Mouse (Mus musculus) forelimb bud, embryonic 11.5 days (tissue): ENCODE measurements around the gene Brd3.
A peak's percentile ranks its signal among the peaks of the same experiment; 100 is the strongest.
"Not testable (repeated sequence)": the region's sequence is repeated elsewhere in the genome, so short reads cannot be mapped to it uniquely, and the experiment has no call there.

Experiments used
- DNase-seq: peaks from one replicate; pipeline ENCODE4 v3.0.0-alpha.2; 2012; ENCODE audit warnings: low read depth, low spot score

Brd3 gene

DNA sequence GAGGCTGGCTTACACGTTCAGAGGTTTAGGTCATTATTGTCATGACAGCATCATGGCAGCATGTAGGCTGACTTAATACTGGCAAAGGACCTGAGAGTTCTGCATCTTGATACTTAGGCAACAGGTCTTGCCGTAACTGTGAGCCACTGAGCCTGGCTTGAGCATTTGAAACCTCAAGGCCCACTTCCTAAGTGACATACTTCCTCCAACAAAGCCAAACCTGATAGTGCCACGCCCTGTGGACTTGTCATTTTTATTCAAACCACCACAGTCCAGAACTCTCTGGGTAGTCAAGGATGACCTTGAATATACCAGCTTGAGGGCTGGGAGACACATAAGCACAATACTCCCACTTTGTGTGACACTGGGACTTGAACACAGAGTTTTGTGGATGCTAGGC, 5.4 kb upstream of the Brd3 start:
- DNase-seq, result no peak

DNA sequence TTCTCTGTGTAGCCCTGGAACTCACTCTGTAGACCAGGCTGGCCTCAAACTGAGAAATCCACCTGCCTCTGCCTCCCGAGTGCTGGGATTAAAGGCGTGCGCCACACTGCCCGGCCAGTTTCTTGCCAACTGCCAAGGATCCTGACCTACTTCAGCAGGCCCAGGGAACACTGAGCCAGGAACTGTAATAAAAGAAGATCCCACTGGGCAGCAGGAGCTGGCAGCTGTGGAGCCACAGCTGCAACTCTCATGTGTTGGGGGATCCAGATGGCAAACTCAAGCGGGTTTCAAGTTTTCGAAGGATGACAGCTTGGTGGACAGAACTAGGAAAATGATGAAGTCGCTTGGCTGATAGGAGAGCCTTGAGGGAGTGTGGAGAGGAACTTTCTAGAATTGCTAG, 3.2 kb upstream of the Brd3 start:
- no peak for DNase-seq

DNA sequence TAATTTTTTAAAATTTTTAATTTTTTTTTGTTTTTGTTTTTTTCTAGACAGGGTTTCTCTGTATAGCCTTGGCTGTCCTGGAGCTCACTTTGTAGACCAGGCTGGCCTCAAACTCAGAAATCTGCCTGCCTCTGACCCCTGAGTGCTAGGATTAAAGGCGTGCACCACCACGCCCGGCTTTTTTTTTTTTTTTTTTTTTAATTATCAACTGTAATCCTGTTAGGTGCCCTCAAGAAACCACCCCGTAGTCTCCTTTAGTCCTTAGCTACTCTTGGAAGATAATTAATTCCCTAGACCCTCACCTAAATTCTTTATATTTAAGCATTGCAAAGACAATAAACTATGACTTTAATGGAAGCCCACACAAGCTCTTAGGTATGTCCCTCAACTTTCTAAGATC, 804 bp downstream of the Brd3 start:
- DNase-seq, result not testable (repeated sequence)

DNA sequence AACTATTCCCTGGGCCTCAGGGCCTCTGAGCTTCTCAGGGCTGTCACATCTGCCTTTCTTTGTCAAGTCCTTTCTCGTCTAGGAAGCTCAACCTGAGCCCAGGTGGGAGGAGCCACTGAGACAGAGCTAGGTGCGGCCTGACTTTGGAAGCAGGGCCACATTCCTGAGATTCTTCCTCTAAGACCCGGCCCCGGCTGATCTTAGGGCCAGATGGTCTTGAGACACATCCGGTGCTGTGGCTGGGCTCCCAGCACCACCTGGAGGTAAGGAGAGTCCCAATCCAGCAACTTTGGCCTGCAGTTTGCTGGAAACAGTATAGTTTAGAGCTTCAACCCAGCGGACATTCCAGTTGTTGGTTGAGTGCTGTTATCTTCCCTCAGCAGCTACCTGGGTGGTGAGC, 1.9 kb downstream of the Brd3 start:
- DNase-seq, result peak; percentile 72

DNA sequence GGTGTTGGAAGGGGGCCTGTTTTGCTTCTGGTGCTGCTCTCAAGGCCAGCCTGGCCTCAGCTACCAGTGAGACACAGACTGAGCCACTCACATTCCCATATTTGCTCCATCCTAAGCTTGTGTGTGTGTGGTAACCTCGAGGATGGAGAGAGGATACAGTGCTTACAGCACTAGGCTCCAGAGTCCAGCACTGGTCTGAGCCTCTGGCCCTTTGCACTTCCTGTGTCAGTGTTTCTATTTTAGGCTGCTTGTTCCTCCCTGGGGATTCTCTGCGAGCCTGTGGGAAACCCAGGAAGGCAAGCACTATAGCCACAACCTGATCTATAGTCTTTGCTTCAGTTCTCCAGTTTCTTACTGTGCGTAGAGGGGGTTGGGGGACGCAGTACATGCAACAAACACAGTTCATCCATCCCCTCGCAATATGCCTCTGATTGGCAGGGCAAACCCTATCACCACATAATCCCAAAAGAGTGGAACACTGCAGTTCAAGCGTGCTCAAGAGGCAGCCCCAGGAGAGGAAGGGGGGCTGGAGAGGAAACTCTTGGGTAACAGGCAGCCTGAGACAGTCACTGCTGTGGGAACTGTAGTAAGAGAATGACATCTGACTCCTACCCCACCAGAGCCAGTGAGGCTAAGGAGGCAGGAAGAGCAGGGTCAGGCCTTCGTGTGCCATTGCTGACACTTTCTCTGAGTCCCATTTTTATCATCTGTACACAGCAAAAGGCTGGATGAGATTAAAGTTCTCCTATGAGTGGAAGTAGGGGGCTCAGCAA, 3.2 kb downstream of the Brd3 start:
- DNase-seq, result no peak

DNA sequence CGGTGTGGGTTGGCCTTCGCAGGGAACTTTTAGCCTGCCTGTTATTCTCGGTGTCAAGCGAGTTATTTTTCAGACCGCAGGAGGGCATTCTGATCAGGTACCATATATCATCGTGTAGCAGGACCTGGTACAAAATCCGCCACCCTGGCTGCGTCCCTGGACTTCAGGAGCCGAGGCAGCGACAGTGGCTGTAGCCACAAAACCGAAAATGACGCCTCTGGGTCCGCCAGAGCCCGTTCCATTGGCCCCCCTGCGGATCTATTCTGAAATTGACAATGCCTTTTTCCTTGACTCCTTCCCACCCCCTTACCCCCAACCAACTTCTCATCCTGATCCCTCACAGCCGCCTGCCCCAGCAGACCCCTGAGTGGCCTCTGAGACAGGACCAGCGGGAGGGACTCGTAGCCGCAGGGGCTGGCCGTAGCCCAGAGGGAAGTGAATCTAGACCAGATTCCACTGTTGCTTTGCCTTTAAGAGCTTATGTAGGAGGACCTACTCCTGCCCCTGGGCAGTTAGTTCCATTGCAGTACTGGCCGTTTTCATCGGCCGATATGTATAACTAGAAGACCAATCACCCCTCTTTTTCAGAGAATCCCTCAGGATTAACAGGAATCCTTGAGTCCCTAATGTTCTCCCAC, 11.0 kb downstream of the Brd3 start:
- DNase-seq, result no peak

DNA sequence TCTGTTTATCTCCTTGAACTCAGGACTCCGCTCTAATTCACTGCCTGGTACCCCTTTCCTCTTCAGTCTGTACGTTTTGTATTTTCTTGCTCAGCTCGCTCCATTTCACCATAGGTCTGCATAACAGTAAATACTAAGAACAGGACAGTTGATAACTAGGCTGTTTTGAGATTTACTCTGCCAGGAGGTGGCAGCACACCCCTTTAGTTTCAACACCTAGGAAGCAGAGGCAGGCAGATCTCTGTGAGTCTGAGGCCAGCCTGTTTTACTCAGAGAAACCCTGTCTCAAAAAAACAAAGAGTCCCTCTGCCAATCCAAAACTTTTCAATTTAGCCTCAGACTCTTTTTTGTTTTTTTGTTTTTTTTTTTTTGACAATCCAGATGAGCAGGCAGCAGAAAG, 13.5 kb downstream of the Brd3 start:
- DNase-seq, result no peak

DNA sequence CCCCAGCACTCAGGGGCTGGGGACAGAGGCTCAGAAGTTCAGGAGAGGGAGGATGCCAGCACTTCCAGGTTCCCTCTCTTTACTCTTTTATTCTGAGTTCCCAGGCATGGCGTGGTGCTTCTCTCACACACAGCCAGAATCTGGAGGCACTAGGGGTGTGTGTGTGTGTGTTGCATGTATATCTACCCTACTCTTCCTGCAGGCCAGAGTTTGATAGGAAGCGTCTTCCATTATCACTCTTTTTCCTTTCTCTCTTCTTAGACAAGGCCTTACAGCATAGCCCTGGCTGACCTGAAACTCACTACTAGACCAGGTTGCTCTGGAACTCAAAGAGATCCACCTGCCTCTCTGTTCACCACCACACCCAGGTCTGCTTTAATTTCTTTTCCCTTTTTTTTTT, 16.5 kb downstream of the Brd3 start:
- DNase-seq, result no peak

DNA sequence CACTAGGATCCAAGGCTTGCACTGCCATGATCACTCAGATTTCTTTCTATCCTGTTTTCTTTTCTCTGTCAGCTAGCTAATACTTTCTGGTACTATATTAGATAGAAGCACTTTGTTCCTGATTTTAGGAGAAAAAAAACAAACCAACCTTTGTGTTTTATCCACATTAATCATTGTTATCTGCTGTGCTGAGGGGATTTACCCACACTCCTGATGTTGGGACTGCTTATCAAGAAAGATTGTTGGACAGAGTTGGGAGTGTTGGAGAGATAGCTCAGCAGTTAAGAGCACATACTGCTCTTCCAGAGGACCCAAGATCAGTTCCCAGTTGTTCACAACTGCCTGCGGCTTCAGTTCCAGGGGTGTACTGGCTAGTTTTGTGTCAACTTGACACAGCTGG, 19.1 kb downstream of the Brd3 start:
- no peak for DNase-seq

DNA sequence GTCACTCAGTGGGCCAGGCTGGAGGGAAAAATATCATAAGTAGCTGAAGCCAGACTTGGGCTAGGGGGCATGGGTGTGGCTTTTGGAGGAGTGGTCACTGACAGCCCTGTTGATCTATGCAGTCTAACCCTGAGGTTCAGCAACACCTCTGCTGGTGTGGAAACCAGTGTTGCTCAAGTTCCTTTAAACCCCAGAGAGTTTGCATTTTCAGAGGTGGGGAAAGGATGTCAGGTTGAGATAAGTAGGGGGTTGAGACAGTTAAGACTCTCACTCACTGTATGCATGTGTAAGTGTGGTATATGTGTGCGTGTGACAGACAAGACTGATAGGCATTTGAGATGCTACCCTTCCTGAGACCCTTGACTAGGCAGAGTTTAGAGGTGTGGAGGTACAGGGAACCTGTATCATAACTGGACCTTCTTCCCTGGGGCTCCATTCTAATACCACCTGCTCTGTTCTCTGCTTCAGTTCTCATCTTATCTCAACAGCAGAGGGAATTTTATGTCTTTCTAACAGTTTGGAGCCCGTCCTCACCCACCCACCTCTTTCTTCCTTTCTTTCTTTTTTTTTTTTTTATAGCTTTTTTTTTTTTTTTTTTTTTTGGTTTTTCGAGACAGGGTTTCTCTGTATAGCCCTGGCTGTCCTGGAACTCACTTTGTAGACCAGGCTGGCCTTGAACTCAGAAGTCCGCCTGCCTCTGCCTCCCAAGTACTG, 20.0 kb downstream of the Brd3 start:
- DNase-seq, result no peak

DNA sequence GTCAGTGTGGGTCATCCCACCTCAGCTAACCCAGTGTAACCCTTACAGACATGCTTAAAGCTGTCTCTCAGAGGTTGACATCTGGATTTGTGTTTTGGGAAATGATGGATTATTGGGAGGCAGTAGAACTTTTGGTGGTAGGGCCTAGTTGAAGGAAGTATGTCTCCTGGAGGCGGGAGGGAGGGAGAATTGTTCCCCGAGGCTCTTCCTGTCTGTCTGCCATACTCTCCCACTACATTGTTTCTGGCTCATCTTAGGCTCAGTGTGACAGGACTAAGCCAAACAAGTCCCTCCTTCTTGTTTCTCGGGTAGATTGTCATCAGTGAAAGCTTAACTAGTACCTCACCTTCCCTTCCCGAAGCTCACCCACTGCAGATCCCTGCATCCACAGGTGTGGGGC, 20.7 kb downstream of the Brd3 start:
- DNase-seq, result no peak

DNA sequence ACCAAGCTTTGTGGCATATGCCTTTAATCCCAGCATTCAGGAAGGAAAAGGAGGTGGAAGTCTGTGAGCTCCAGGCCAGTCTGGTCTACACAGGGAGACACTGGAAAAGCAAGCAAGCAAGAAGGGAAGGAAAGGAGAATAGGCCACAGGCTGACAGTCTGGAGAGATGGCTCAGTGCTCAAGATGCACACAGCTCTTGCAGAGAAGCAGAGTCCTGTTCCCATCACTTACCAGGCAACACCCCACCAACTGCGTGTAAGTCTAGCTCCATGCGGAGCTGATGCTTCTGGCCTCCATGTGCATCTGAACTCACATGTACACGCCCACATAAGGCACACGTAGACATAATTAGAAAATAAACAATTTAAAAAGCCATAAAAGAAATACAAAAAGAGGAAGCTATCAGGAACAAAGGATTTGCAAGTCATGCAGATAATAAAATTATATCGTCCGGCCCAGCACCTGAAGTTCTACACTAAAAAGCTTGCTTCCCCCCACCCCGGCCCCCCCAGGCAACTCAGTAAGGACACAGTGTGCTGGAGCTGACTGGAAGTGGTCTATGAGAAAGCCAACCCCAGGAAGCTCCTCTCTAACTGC, 25.1 kb downstream of the Brd3 start:
- DNase-seq, result no peak

DNA sequence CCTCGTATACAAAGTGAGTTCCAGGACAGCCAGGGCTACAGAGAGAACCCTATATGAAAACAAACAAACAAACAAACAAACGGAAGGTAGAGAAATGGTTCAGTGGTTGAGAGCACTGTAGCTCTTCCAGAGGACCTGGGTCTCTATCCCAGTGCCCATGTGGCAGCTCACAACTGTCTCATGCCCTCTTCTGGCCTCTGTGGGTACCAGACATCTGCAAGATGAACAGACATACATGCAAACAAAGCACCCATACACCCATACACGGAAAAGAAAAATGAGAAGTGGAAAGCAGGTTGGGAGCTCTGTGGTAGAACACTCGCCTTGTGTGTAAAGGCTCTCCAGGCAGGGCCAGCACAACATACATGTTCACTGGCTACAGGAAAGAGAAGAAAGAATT, 27.1 kb downstream of the Brd3 start:
- DNase-seq, result no peak

DNA sequence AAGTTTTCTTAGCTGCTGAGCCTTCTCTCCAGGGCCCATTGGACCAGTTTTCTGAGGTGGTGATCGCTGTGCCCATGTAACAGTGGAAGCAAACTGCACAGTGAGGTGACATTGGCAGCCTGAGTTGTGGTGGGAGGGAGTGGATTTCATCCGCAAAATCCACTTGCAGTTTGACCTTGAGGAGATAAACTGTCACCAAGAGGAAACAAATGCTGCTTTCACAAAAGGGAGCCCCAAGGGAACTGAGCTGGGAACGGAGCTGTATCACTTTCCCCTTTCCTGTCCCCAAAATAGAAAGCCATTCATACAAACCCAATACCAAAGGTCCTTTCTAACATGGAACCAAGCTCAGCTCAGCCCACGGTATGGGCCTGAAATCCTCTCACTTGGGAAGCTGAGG, 27.6 kb downstream of the Brd3 start:
- no peak for DNase-seq

DNA sequence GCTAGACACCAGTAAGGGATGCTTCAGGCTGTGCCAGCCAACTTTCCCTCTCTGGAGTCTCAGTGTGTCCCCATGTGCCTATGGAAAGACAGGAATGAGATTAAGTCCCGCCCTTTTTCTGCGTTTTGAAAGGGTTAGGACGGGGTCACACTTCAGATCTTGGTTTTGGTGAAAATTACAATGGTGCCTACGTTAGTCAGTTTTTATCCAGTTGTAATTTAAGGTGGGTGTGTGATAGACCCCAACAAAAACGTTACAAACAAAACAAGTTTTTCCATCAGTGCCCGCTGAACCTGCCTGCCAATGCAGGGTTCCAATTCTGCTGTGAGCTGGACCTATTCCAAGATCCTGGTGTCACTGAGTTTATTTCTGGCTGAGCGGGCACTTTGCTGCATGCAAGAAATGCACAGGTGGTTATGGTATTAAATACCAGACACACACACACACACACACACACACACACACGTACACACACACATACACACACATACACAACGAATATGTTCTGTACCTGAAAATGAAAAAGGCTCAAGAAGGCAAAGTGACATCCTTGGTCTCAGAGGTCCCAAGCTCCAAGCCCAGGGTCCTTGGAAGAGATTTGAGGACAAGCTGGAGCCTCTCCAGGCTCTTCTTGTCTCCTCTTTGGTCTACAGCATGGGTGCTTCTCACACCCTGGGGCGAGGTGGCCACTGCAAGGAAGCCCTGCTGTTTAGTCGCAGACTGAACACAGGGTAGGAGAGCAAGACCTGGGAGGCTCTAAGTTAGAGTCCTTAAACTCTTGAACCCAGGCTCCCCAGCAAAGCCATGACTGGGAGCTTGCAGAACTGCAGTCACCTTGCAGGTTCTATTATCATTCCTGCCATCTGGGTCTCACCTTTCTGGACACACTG, 30.9 kb downstream of the Brd3 start:
- no peak for DNase-seq

DNA sequence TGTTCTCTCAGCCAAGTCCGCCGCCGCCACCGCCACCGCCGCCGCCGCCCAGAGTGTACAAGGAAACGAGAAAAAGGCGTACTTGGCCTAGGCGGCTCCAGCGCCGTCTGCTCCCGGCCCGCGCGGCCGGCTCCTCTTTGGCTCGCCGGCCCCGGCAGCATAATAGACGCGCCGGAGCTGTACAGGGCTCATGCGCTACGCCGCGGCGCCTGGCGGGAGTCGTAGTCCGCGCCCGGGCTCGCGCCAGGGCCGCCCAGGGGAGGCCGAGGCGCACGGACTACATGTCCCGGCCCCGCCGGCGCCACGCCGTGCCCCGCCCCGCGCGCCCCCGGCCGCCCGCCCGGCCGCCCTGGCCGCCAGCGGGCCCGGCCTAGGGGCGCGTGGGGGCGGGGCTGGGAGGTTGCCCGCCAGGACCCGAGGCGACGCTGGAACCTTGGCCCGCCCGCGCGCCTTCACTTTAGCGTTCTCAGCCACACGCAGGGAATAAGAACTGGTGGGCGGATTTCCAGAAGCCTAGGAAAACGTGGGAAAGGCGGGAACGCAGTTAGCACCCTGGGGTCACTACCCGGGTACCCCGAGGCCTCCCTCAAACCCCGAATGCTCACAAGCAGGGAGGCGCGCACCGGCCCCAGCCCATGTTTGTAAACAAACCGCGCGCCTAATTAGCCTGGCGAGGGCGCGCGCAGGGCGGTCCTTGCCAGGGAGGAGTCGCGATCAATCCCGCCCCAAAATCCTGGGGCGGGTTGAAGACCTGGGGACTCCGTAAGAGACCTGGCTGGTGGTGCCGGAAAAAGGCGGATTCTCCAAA, 31.8 kb downstream of the Brd3 start:
- DNase-seq, result peak; percentile 93

DNA sequence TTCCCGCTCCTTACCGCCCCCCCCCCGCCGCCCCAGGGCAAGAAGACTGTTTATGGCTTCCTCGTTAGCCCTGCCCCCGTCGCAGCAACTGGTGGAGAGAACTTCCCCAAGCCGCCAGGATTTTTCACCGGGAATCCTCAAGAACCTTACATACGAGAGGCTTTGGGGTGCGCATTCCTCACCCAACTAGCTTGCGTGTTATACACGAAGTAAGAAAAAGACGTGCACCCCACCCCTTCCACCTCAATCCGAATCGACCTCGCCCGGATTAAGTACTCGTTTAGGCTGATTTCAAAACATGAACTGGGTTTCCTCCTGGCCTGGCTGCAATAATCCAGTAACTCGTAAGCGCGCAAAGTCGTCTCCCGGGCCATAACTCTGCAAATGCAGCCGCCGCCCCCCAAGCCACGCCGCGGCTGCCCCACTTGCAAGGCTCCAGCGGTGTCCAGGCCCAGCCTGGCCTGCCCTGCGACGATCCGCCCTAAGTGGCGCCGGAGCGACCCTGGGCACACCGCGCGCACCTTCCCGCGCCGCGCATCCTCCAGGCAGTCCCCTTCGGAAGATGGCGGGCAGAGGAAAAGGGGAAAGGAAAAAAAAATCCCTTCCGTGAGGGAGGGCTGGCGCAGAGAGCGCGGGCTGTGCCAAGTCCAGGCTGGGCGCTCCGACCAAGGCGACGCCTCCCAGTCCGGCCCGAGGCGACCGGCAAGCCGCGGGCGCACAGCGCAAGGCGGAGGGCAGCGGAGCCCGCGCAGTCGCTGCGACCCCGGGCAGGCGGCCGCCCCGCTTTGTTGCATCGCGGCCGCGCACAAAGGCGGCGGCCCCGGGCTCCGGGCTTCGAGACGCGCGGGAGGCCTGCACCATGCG, 32.6 kb downstream of the Brd3 start:
- DNase-seq, result peak; percentile 36

DNA sequence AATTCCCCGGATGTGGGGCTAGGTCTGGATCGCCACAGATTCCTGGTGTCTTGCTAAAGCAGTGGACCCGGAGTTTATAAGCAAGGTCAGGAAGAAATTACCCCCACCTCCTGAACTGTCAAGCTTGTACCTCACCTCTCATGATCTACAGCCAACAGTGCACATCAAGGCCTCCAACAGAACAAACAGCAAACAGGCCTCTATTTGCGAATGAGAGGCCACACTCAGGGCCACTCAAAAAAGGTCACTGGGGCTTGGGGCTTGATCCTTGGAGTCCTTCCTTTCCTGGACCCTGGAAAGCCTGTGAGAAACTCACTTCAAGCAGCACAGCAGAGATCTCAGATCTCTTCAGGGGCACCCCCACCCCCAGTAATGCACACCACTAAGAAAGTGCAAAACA, 33.6 kb downstream of the Brd3 start:
- DNase-seq, result no peak

DNA sequence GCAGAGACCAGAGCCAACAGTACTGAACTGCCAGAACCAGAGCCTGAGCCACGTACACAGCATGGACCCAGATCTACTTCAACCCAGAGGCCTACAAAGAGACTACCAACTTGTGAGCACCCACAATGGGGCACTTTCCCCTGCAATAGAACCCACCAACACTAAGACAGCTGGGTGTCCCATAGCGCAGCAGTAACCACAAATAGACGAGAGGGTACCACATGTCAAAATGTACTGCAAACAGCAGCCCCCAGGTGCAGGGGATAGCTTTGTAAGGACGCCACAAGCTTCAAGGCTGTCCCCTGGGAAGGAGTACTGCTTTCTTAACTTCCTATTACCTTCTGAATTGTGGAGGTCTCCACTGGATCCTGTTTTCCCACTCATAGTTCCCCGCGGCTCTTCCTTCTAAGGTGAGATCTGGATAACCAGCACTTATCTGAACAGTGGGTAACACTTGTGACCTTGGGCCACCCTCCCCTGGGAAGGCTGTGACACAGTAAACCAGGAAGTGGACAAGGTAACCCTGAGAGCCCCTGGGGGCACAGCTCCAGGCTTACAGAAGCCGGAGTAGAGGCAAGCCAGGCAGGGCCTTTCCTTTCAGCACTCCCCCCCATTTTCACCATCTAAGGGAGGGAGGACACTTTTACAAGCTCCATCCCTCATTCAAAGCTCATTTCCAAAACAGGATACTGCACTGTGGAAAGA, 34.2 kb downstream of the Brd3 start:
- DNase-seq, result no peak
